Mouse (Mus musculus): ENCODE results near the gene Rprd1b.

Gene Rprd1b

GRCm38 (mm10) chr2:158079843-158080395 is 51.6 kb downstream of the Rprd1b start:
- no peak for DNase-seq (ENCODE audit: extremely low read depth, low read depth)

GRCm38 (mm10) chr2:158080622-158081241 is 52.4 kb downstream of the Rprd1b start:
- DNase-seq (ENCODE audit: extremely low read depth, low read depth) = no peak

DNA sequence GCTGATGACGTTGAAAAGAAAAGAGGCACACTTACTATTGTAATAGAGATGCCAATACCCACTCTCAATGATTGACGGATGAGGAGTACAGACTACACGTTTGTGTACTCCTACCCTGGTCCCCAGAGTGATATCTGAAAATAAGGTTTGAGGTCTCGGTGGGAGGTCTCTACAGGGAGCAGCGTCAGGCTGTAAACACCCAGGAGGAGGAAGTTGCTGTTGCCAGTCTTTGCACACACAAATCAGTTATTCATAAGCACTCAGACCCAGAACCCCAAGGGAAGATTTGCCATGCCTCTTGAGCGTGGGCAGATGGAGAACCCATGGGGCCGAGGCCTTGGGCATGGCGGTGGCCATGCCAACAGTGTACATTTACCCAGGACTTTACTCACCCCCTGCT is 56.2 kb downstream of the Rprd1b start:
- DNase-seq (ENCODE audit: extremely low read depth, low read depth) = no peak

GRCm38 (mm10) chr2:158090096-158090495 is 61.8 kb downstream of the Rprd1b start:
- DNase-seq (ENCODE audit: extremely low read depth, low read depth) = no peak

GRCm38 (mm10) chr2:158093345-158093744 is 65.0 kb downstream of the Rprd1b start:
- DNase-seq (ENCODE audit: extremely low read depth, low read depth) = no peak

GRCm38 (mm10) chr2:158094300-158094699 is 66.0 kb downstream of the Rprd1b start:
- no peak for DNase-seq (ENCODE audit: extremely low read depth, low read depth)

- DNase-seq (ENCODE audit: extremely low read depth, low read depth) = no peak
Measured at GRCm38 (mm10) chr2:158094846-158095245, 66.5 kb downstream of the Rprd1b start.

DNA sequence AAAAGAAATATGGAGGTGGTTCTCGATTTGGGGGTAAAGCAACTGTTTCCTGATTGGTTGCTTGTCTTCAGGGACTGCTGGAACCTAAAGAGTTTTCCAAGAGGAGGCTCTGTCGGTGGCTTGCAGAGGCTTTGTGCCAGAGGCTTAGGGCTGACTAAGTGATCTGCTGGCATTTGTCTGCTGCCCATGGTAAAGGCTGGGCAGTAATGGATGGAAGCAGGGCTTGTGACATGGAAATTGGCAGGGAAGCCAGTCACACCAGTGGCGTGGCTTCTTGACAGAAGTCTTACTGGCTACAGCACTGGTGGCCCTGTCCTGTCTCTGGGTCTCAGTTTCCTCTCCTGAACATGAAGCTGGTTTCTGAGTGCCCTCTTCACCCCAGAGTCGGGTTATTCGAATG is 68.8 kb downstream of the Rprd1b start:
- no peak for DNase-seq (ENCODE audit: extremely low read depth, low read depth)

DNA sequence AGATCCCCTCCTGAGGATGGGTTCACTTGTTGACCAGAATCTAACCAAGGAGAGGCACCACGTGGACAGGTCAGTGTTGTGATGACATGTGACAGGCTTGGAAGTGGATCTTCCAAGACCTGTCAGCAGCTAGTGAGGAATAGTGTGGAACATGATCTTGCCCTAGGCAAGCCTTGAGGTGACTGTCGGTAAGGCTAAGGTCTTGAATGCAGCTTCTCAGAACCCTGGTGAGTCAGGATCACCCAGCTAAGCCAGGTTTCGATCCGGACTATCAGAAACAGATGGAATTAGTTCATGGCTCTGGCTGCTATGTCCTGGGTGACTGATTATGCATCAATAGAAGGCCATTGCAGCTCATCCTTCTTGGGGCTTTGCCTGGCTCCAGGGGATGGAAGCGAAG is 70.4 kb downstream of the Rprd1b start:
- no peak for DNase-seq (ENCODE audit: extremely low read depth, low read depth)

GRCm38 (mm10) chr2:158099537-158099936 is 71.2 kb downstream of the Rprd1b start:
- DNase-seq (ENCODE audit: extremely low read depth, low read depth) = no peak

DNA sequence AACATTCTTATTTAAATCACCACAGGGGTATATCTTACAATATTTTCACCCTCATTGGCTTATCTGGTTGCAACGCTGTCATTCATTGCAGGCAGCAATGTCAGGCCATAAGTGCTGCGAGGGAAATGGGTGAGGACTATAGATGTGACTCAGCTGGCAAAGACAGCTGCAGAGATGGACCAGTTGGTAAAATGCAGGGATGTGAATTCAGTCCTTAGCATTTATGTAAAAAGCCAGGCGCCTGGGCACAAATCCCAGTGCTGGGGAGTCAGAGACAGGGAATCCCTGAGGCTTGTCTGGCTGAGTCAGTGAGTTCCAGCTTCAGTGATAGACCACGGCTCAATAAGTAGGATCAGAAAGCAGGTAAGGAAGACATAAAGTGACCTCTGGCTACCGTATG is 73.5 kb downstream of the Rprd1b start:
- no peak for DNase-seq (ENCODE audit: extremely low read depth, low read depth)

GRCm38 (mm10) chr2:158104966-158105365 is 76.7 kb downstream of the Rprd1b start:
- no peak for DNase-seq (ENCODE audit: extremely low read depth, low read depth)

DNA sequence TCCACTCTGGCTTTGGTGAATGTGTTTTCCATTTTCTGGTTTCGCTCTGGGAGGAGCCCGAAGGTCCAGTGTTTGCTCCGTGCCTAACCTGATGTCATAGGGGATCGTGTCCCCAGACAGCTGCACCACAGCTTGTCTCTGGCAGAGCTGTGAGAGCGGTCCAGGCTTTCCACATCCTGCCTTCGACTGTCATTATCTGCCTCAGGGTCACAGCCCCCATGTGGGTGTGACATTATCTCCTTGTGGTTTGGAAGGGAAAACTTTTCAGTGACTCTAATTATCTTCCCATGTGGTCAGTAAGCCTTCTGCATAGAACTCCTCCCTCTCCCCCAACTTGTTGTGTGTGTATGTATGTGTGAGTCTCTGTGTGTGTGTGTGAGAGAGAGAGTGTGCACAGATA is 77.3 kb downstream of the Rprd1b start:
- DNase-seq (ENCODE audit: extremely low read depth, low read depth) = no peak

GRCm38 (mm10) chr2:158106947-158107587 is 78.8 kb downstream of the Rprd1b start:
- DNase-seq (ENCODE audit: extremely low read depth, low read depth) = no peak

- no peak for DNase-seq (ENCODE audit: extremely low read depth, low read depth)
Measured at GRCm38 (mm10) chr2:158109516-158109915, 81.2 kb downstream of the Rprd1b start.

- DNase-seq (ENCODE audit: extremely low read depth, low read depth) = peak; percentile 16
Measured at GRCm38 (mm10) chr2:158113591-158114257, 85.4 kb downstream of the Rprd1b start.

GRCm38 (mm10) chr2:158114931-158115330 is 86.6 kb downstream of the Rprd1b start:
- no peak for DNase-seq (ENCODE audit: extremely low read depth, low read depth)

GRCm38 (mm10) chr2:158115838-158116453 is 87.6 kb downstream of the Rprd1b start:
- no peak for DNase-seq (ENCODE audit: extremely low read depth, low read depth)

- no peak for DNase-seq (ENCODE audit: extremely low read depth, low read depth)
Measured at GRCm38 (mm10) chr2:158116653-158117052, 88.4 kb downstream of the Rprd1b start.

- DNase-seq (ENCODE audit: extremely low read depth, low read depth) = no peak
Measured at GRCm38 (mm10) chr2:158119145-158119544, 90.8 kb downstream of the Rprd1b start.

GRCm38 (mm10) chr2:158120211-158120610 is 91.9 kb downstream of the Rprd1b start:
- DNase-seq (ENCODE audit: extremely low read depth, low read depth) = no peak

- no peak for DNase-seq (ENCODE audit: extremely low read depth, low read depth)
Measured at GRCm38 (mm10) chr2:158120868-158121267, 92.6 kb downstream of the Rprd1b start.

Measured in MEL-GATA-1-ER (cell line).